Mouse (Mus musculus) B cell, adult 2 months (primary cell): Measurements from ENCODE around the gene Wsb2.
"Not testable (repeated sequence)": the region's sequence is repeated elsewhere in the genome, so short reads cannot be mapped to it uniquely, and the experiment has no call there.

ENCODE experiments used
- DNase-seq, 2 experiments: peaks; one replicate each; pipeline ENCODE4 v3.0.0; 2022

Wsb2 gene

DNA sequence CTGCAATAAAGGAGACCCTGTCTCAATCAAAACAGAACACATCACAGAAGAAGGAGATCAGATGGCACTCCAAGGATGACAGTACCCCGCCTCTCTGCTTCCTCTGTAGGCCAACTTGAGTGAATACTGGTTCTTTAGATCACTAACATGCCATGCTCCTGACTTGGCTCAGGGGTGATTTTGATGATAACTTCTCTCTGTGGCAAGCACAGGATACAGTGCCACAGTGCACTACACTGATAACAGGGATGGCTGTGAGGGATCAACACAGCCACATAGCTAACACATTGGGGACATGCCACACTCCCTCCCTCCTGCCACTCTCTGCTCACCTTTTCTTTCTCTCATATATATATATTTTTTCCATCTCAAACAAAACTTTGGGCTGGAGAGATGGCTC is 33.8 kb downstream of the Wsb2 start:
- DNase-seq, result no peak

DNA sequence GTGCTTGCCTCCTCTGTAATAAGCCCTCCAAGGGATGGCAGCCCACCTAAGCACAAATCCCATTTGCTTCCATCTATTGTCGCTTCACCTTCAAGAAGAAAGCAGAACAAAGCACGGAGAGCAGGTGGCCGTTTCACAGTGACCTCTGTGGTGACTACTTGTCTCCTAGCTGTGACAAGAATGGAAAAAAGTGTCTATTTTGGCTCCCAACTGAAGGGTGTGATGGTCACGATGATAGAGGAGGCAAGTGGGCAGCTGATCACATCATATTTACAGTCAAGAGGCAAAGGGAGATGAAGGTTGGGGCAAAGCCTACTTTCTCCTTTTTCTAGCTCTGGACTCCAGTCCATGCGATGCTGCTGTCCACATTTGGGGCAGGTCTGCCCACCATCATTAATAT is 38.7 kb downstream of the Wsb2 start:
- DNase-seq, result no peak

DNA sequence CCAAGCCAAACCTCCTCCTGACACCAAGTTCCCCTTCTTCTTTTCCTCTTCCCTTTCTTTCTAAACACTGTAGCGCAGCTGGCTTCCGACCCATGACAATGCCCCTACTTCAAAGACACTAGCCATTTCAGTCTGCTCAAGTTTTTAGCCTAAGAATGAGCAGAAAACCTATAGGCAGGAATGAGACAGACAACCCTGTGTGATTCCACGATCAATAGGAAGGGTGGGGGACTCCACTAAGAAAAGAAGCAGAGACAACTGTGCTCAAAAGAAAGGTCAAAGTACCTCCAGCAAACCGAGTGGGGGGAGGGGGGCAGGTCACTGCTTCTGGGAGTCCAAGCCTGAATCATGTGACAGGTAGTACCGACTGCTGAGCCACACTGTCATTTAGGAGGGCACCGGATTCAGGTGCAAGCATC is 39.5 kb downstream of the Wsb2 start:
- DNase-seq, result no peak

DNA sequence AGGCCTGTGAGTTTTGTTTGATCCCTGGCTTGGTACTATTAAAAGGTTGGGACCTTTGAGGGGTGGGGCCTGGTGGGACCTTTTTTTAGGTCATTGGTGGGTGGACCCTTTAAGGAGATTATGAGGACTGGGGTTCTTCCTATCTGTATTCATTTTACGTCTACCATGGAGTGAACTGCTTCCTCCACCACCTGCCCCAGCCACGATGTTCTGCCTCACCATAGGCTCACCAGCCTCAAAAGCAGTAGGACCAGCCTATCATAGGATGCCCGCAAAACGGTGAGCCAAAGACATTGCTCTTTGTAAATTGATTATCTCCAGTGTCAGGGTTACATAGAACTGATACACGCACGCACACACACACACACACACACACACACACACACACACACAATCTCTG is 40.3 kb downstream of the Wsb2 start:
- no peak for DNase-seq

DNA sequence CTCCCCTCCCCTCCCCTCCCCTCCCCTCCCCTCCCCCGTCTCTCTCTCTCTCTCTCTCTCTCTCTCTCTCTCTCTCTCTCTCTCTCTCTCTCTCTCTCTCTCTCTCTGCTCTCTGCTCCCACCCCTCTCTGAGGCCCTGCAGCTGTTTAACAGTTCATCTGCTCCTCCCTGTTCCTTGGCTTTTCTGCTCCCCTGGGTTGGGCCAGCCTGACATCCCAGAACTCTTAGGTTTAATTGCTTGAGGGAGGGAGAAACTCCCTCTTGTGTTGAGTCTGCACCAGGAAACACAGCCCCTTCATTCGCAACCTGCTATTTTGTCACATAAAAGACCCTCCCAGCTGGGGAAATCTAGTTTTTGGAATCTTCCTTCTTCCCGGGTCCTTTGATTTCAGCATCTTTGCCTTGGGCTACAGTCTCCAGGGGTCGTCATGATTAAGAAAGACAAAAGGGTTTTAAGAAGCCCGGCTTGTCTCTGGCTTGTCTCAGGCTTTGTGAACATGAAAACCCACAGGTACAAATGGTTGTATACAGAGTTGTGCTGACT is 41.0 kb downstream of the Wsb2 start:
- DNase-seq, result no peak

DNA sequence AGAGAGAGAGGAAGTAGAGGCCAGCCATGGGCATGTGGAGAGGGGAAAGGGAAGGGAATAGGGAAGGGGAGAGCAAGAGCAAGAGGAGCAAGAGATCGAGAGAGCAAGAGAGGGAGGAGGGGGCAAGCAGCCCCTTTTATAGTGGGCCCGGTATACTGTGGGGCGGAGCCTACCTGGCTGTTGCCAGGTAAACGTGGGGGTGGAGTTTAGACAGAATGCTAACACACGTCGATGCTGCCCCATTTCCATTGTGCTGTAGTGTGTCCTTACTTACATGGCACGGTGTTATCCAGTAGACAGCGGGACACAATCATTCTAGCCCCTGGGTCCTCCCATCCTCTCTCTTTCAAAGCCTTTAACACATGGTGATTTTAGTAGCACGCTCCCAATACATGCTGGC is 42.2 kb downstream of the Wsb2 start:
- DNase-seq, result no peak

DNA sequence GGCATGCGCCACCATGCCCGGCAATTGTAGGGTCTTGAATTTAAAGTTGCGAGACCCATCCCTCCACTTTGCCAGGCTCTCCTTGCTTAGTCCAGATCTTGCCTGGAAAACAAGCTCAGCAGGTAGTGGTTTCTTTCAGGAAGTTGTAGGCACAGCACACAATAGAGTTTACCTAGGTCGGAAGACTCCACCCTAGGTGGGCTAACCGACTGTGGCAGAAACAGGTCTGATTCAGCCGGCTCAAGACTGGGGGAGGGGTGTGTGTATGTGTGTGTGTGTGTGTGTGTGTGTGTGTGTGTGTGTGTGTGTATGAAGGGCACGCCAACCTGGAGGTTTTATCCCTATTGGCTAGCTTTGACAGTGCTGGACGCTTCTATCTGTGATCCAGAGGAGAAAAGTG is 46.5 kb downstream of the Wsb2 start:
- no peak for DNase-seq

DNA sequence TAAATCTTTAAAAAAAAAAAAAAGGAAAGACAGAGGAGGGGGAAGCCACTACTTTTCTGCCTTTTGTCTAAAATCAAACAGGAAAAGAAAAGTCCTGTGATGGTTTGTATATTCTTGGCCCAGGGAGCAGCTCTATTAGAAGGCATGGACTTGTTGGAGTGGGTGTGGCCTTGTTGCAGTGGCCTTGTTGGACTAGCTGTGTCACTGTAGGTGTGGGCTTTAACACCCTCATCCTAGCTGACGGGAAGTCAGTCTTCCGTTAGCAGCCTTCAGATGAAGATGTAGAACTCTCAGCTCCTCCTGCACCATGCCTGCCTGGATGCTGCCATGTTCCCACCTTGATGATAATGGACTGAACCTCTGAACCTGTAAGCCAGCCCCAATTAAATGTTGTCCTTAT is 47.6 kb downstream of the Wsb2 start:
- not testable (repeated sequence) for DNase-seq

DNA sequence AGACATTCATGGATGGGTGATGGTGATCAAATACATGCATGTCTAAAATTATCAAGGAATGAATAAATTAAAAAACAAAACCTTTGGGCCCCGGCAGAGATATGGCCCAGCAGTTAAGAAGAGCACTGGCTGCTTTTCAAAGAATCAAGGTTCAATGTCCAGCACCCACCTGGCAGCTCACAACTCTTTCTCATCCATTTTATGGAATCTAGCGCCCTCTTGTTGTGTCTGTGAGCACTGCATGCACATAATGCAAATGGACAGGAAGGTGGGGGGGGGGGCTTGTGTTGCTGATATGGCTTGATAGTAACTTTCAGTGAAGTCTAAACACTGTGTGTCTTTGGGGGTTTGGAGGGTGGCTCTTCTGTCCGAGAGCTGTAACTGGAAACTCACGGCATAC is 51.1 kb downstream of the Wsb2 start:
- DNase-seq, result peak; percentile 58 to 60

DNA sequence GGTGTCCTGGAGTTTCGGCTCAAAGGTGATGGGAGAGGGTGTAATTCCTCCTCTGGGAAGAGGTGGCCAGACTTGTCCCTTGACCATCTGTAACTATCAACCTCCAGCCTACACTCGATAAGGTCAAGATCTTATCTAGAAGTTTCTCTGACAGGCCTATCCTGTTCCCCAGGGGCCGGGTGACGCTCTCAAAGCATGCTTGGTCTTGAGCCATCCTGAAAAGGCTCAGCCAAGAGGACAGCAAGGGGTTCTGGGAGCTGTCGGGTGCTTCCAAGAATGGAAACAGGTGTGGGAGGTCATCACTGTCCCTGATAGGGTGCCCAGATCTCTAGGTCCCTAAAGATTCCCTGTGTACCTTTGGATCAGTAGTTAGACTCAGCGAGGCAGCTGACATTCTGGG is 52.3 kb downstream of the Wsb2 start:
- no peak for DNase-seq

DNA sequence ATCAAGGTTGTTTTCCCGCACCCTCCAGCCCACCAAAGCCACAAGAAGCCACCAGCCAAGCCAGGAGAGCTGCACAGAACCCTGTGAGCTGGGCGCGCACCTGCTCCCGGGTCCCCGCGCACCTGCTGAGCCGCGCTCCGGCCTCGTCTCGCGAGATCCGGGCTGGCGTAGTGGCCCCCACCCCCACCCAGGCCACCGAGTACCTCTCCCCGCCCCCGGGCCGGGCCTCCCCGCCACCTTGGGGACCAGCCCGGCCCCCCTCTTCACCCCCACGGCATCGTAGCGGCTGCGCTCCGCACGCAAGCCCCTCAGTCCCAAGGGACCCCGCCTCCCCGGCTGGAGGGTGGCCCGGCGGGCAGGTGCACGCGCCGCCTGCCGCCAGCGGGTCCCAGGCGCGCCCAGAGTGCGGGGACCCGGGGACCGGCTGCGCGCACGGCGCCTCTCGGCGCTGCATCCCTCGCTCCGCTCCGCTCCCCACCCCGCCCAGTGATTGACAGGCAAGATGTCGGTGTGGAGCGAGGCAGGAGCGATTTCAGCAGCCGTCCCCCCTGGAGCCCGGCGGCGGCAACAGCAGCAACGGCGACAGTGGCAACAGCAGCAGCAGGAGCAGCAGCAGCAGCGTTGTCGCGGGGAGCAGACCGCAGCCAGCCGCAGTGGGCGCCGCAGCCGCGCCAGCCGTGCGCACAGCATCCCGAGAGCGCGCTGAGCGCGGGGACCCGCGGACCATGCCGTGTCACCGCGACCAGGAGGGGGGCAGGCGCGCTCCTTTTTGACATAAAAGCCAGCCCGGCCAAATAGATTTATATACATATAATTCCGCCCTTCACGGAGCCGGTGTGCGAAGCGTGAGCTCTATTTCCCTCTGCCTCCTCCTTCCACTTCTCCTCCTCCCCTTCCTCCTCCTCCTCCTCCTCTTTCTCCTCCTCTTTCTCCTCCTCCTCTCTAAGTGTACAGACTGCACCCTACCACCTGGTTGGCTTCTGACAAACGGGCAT is 56.7 kb downstream of the Wsb2 start, which contains the start of gene Ksr2:
Gene Ksr2, plus strand, starts transcription at position 494 of the 995 bp plus-strand sequence.
- peak; percentile 29 to 42 for DNase-seq

DNA sequence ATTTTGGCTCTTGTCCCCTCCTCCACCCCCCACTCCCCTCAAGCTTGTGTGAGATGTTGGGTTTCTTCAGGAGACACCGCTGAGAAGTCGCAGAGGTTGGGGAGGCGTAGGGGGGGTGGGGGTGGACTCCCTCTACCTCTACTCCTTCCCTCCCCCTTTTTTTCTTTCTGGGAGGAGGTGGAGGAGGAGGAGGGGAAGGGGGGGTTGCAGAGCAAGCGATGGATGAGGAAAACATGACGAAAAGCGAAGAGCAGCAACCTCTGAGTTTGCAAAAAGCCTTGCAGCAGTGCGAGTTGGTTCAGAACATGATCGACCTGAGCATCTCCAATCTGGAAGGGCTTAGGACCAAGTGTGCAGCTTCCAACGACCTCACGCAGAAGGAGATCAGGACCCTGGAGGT is 57.5 kb downstream of the Wsb2 start:
- no peak for DNase-seq

DNA sequence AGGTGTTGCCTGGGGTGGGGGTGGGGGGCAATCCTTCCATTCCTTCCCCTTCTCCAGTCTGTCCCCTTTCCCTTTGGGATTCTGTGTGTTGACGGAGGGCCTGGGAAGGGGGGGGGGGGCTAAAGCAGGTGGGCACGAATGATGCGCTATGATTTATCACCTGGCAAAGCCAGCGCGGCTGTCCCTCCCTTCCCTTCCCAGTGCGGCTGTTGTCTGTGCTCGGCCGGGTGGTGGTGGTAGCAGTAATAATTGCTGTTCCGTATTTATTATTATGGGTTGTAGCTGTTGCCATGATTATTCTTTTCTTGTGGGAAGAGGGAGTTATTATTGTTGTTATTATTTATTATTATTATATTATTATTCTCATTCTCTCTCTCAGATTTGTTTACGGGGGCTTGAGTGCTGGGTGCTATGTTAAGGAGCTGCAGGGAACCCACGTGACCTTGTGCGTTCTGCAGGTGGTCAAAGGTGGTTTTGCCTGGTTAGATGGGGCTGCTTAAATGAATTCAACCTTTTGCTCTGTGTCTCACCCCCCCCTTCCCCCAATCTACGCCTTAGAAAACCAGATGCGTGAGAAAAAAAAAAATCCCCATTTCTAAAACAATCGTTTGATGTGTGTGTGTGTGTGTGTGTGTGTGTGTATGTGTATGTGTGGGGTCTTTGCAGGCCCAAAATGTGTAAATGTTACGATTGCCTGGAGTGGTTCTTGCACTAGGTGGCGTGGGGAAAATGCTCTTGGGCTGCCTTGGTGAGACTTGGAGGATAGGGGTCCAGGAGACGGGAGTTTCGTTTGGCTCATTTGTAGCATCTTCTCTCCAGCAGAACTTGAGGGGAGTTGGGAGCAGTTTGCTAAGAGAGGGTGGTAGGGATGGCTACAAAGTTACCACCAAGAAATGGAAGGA is 58.2 kb downstream of the Wsb2 start:
- DNase-seq, result no peak

DNA sequence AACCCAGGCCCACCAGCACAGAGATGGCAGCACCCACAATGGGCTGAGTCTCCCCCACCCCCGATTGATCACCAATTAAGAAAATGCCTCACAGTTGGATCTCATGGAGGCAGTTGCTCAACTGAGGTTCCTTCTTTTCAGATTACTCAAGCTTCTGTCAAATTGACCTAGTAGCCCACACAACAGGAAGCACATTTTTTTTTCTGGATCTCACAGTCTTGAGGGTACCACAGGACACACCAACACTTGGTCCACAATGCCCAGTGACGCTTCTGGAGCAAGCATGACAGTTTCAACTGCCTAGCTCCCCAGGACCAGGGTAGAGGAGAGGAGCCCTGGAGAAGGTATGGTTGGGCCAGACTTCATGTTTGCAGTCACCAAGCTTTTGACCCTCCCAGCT is 60.3 kb downstream of the Wsb2 start:
- no peak for DNase-seq
